Mouse (Mus musculus) midbrain, embryonic 10.5 days (tissue): ENCODE measurements around the gene Inpp5f. TPM values are rescaled to one million over a fixed set of nuclear protein-coding genes. Genes with fewer than 3 reads are reported as not detected.
"Not testable (repeated sequence)": the region's sequence is repeated elsewhere in the genome, so short reads cannot be mapped to it uniquely, and the experiment has no call there.

Experiments
- DNase-seq: peaks from one replicate; pipeline ENCODE4 v3.0.0-alpha.2; 2017; ENCODE audit warnings: low spot score
- H3K27ac ChIP-seq: fragments of 300-500 bp; sonication (generic); replicated peaks from 2 replicates; pipeline ENCODE4 v1.5.1; 2016; ENCODE audit warnings: mild to moderate bottlenecking
- H3K27me3 ChIP-seq: fragments of 300-500 bp; sonication (generic); 2 replicates; pipeline ENCODE4 v1.6.1; 2016; ENCODE audit warnings: low read depth, mild to moderate bottlenecking; ENCODE audit not compliant: poor library complexity, severe bottlenecking
- H3K36me3 ChIP-seq: fragments of 300-500 bp; sonication (generic); 2 replicates; pipeline ENCODE4 v1.6.1; 2016; ENCODE audit warnings: mild to moderate bottlenecking, moderate library complexity
- H3K4me1 ChIP-seq: fragments of 300-500 bp; sonication (generic); 2 replicates; pipeline ENCODE4 v1.6.1; 2016
- H3K4me3 ChIP-seq: fragments of 300-500 bp; sonication (generic); 2 replicates; pipeline ENCODE4 v1.5.1; 2016; ENCODE audit warnings: mild to moderate bottlenecking, moderate library complexity
- H3K9me3 ChIP-seq: fragments of 300-500 bp; sonication (generic); replicated peaks from 2 replicates; pipeline ENCODE4 v1.6.1; 2016; ENCODE audit warnings: mild to moderate bottlenecking
- WGBS: fragments of 180-500 bp; shearing (Covaris S2); methylation state at CpG from one replicate; pipeline ENCODE4 v1.1.7; 2016; 5-methylcytosine and 5-hydroxymethylcytosine counted together
- polyA plus RNA-seq: library from polyadenylated mRNA; unstranded; fragments of >200 nt; fragmentation: Nextera tagmentation; extraction: Ambion mirVana; gene quantifications from 2 replicates; pipeline ENCODE4 v1.2.1, GENCODE M21; 2016

Inpp5f gene
- 45.2 and 70.8 TPM in 2 replicates for polyA plus RNA-seq

DNA sequence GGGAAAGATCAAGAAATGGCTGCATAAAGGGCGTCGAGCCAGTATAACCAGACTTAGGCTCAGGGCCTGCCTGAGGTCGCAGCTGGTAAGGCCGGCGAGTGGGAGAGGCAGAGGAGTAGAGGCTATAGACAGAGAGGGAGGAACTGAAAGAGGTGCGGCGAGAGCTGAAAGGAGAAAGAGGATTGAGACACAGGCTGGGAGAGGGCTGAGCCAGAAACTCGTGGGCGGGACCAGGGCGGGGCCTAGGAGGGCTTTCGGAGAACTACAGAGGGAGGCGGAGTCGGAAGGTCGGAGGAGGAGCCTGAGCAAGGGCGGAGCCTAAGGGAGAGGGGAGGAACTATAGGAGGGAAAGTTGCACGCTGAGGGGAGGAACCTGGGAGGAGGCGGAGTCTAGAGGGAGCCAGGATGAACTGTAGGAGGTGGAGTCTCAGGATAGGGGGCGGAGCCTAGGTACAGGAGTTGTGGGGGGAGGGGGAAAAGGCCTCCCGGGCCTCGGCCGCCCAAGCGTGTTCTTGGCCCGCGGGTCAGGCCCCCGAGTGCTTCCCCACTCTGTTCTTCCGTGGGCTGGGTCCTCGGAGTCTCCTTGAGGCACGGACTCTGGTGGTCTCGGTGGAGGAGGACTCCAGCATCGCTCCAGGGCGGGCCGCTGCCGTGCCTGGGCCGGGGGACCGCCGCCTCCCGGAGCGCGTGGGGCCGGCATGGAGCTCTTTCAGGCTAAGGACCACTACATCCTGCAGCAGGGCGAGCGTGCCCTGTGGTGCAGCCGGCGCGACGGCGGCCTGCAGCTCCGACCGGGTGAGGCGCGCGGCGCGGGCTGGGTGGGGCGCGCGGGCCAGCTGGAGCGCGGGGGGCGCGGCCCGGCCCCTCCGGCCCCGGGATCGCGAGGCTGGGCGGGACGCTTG lies at the start of gene Inpp5f:
TSS of gene Inpp5f (plus strand) at position 432 of the 902 bp plus-strand sequence.
- H3K27ac ChIP-seq, result peak within 1 kb of the TSS; percentile 94
- WGBS, result 2% methylated on average over 68 of the region's 68 CpGs
- H3K9me3 ChIP-seq, result no peaks in the 10 kb centered on the region
- peaks cover 26% of the 10 kb centered on the region for H3K4me1 ChIP-seq
- peak; percentile 98 for DNase-seq
- peaks cover 9% of the 10 kb centered on the region for H3K27me3 ChIP-seq
- H3K4me3 ChIP-seq, result peak within 1 kb of the TSS; percentile 89
- H3K36me3 ChIP-seq, result no peaks in the 10 kb centered on the region

DNA sequence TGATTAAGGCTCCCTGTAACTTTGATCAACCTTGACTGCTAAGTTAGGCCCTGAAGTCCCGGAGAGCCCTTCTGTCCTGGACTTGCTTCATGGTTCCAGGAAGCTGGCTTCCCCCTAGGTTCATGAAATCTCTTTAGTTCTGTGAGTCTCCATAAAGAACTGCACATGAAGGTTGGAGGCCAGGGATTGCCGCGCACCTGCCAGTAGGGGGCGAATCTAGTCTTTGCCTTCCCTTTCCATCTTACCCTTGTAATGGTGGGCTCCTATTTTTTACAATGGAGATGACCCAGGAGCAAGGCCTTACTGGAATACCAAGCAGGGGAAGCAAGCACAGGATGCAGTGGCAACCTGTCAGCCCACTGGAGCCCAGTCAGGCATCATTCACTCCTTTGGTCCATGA lies 47.8 kb upstream of the Inpp5f start:
- Histone ChIP-seq H3K27ac (no peak overlapping the region), H3K4me1 (no peaks in the 10 kb centered on the region; the same call in 1 of the 2 replicates), H3K4me3 (no peak overlapping the region), H3K9me3 (no peaks in the 10 kb centered on the region), H3K27me3 (no peaks in the 10 kb centered on the region), H3K36me3 (no peaks in the 10 kb centered on the region)
- 49% methylated on average over 4 of the region's 4 CpGs for WGBS
- peak; percentile 33 for DNase-seq

DNA sequence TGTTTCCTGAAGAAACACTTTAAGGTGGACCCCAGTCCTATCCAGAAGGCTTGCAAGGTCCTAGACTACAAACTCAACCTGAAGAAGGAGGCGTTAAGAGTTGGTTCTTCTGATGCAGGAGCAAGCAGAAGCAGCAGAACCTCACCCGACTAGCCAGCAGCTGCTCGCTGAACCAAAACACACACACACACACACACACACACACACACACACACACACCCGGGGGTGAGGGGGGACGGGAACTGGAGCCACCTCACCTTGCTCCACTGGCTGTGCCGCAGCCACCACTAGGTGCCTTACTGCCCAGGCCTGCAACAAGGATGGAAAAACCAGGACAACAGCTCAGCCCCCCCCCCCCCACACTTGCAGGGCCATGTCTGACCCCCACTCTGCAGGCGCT lies 44.8 kb upstream of the Inpp5f start:
- H3K4me3 ChIP-seq, result no peak overlapping the region
- H3K4me1 ChIP-seq, result no peaks in the 10 kb centered on the region; the same call in 1 of the 2 replicates
- no peak for DNase-seq
- H3K9me3 ChIP-seq, result no peaks in the 10 kb centered on the region
- no peaks in the 10 kb centered on the region for H3K27me3 ChIP-seq
- H3K27ac ChIP-seq, result no peak overlapping the region
- H3K36me3 ChIP-seq, result no peaks in the 10 kb centered on the region
- WGBS, result 85% methylated on average over 7 of the region's 7 CpGs

DNA sequence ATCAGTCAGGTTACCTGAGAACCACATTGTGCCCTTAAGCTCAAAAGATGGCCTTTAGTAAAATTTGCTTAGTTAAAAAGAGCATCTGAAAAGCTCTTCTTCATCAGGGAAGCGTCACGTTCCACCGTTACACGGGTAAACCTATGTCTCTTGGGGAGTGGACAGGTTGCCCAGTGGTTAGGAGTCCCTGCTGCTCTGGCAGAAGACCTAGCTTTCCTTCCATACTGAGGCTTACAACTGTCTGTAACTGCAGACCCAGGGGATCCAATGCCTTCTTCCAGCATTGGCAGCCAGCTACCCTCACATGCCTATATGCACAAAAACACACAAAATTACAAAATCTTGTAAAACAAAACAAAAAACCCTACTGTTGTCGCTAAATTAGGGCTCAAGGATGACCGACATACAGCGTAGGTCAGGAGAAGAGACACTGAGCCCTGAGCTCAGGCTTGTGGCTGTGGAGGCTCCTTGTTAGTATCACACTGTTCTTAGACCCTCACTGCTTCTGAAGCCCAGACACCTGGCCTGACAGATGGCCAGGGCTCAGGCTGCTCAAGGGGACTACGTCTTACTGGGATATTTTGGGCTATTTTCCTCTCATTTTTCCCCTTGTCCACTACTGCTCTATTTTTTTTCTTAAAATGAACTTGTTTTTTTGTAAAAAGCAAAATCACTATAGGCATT lies 43.4 kb upstream of the Inpp5f start:
- Histone ChIP-seq H3K9me3 (no peaks in the 10 kb centered on the region), H3K4me1 (no peaks in the 10 kb centered on the region; the same call in 1 of the 2 replicates), H3K27ac (no peak overlapping the region), H3K27me3 (no peaks in the 10 kb centered on the region), H3K4me3 (no peak overlapping the region), H3K36me3 (no peaks in the 10 kb centered on the region)
- WGBS, result 91% methylated on average over 8 of the region's 8 CpGs
- no peak for DNase-seq

DNA sequence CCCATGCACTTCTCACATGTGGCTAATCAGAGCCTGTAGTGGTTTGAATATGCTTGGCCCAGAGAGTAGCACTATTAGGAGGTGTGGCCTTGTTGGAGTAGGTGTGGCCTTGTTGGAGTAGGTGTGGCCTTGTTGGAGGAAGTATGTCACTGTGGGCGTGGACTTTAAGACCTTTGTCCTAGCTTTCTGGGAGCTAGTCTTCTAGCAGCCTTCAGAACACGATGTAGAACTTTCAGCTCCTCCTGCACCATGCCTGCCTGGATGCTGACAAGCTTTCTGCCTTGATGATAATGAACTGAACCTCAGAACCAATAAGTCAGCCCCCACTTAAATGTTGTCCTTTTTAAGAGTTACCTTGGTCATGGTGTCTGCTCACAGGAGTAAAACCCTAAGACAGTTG lies 41.7 kb upstream of the Inpp5f start:
- not testable (repeated sequence) for H3K36me3 ChIP-seq, H3K4me1 ChIP-seq, DNase-seq, H3K4me3 ChIP-seq, H3K27me3 ChIP-seq, H3K9me3 ChIP-seq, H3K27ac ChIP-seq
- 92% methylated on average over 2 of the region's 2 CpGs for WGBS

DNA sequence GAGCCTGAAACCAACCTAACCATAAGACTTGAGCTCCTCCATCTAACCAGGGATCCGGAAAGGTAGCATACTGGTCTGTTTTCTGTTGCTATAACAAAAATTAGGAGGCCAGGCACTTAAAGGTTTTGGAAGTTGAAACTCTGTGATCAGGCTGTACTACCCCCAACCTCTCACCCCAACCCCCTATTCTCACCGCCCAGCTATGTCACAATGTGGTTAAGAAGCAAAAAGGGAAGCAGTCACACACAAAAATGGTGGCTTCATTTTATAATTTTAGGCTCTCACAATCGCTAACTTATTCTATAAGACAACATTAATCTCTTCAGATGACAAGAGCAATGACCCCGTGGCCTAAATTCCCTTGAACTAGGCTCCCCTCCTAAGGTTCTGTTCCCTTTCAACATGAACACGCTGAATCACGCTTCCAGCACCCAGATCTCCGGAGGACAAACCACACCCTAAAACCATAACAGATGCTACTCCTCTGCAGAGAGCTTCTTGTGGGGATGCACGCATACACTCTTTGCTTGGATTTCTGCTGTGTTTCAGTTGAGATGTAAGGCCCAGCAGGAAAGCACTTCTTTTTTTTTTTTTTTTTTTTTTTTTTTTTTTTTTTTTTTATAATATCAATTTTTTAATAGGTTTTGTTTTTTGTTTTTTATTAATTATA lies 41.0 kb upstream of the Inpp5f start:
- Histone ChIP-seq H3K27me3 (no peaks in the 10 kb centered on the region), H3K4me3 (no peak overlapping the region), H3K9me3 (no peaks in the 10 kb centered on the region), H3K27ac (no peak overlapping the region), H3K4me1 (peaks cover 6% of the 10 kb centered on the region; the same call in 1 of the 2 replicates), H3K36me3 (no peaks in the 10 kb centered on the region)
- 93% methylated on average over 8 of the region's 8 CpGs for WGBS
- DNase-seq, result no peak

GRCm38 (mm10) chr7:128570657-128571056 lies 40.5 kb upstream of the Inpp5f start:
- not testable (repeated sequence) for H3K27ac ChIP-seq, H3K36me3 ChIP-seq, H3K4me3 ChIP-seq, H3K27me3 ChIP-seq, H3K4me1 ChIP-seq, H3K9me3 ChIP-seq, DNase-seq
- 90% methylated on average over 7 of the region's 7 CpGs for WGBS

DNA sequence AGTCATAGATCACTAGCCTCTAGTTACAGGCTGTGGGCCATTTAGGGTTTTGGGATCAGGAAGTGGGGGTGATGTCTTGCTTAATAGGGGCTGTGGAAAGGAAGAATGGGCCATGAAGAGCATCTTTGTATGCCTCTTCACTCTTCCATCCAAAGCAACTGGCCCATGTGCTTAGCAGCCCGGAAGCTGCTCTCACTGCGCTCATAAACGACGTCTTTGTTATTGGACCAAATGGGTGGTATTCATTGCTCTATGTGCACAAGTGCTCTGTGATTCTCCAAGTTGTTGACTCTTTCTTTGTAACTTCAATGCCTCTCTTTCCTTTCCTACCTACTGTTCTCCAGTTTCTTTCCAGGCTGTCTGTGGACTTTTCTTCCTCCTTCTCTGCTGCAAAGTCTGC lies 39.1 kb upstream of the Inpp5f start:
- H3K27me3 ChIP-seq, result no peaks in the 10 kb centered on the region
- no peaks in the 10 kb centered on the region for H3K9me3 ChIP-seq
- H3K4me1 ChIP-seq, result 0 out of 2 replicates have a peak, but pooled peaks cover 6% of the 10 kb centered on the region
- no peak overlapping the region for H3K4me3 ChIP-seq
- 81% methylated on average over 4 of the region's 4 CpGs for WGBS
- H3K27ac ChIP-seq, result no peak overlapping the region
- DNase-seq, result no peak
- H3K36me3 ChIP-seq, result no peaks in the 10 kb centered on the region

- DNase-seq, result no peak
- Histone ChIP-seq H3K27ac (no peak overlapping the region), H3K9me3 (no peaks in the 10 kb centered on the region), H3K4me1 (0 out of 2 replicates have a peak, but pooled peaks cover 6% of the 10 kb centered on the region), H3K36me3 (no peaks in the 10 kb centered on the region), H3K4me3 (no peak overlapping the region), H3K27me3 (no peaks in the 10 kb centered on the region)
- 93% methylated on average over 5 of the region's 5 CpGs for WGBS
Measured at GRCm38 (mm10) chr7:128575211-128575610, 35.9 kb upstream of the Inpp5f start.

DNA sequence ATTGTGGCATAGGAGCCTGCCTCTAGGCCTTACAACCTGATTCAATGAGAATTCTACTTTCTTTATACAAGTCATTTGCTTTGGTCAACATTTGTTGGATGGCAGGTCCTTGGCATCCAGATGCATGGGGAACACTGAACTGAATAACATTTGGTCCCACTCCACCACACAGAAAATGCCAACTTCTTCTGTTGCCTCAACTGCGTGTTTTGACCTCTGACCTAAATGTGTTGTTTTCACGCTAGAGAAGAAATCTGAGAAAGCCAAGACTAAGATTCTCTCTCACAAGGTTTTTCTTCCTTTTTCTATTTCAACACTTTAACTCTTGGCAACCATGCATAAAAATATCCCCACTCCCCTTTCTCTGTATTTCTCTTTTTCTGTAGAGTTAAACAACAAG lies 35.3 kb upstream of the Inpp5f start:
- WGBS, result 80% methylated on average over 2 of the region's 2 CpGs
- H3K36me3 ChIP-seq, result no peaks in the 10 kb centered on the region

GRCm38 (mm10) chr7:128577607-128578006 lies 33.5 kb upstream of the Inpp5f start:
- H3K27me3 ChIP-seq, result no peaks in the 10 kb centered on the region
- H3K4me1 ChIP-seq, result peaks cover 9% of the 10 kb centered on the region; the same call in 1 of the 2 replicates
- no peak for DNase-seq
- 88% methylated on average over 1 of the region's 1 CpGs for WGBS
- H3K9me3 ChIP-seq, result no peaks in the 10 kb centered on the region
- H3K36me3 ChIP-seq, result no peaks in the 10 kb centered on the region
- H3K27ac ChIP-seq, result no peak overlapping the region
- H3K4me3 ChIP-seq, result no peak overlapping the region

More for the DNA sequence above, 35.3 kb upstream of the Inpp5f start:
- H3K27me3 ChIP-seq, result no peaks in the 10 kb centered on the region
- no peak for DNase-seq
- 0 out of 2 replicates have a peak, but pooled peaks cover 6% of the 10 kb centered on the region for H3K4me1 ChIP-seq
- H3K4me3 ChIP-seq, result no peak overlapping the region
- no peaks in the 10 kb centered on the region for H3K9me3 ChIP-seq
- H3K27ac ChIP-seq, result no peak overlapping the region

DNA sequence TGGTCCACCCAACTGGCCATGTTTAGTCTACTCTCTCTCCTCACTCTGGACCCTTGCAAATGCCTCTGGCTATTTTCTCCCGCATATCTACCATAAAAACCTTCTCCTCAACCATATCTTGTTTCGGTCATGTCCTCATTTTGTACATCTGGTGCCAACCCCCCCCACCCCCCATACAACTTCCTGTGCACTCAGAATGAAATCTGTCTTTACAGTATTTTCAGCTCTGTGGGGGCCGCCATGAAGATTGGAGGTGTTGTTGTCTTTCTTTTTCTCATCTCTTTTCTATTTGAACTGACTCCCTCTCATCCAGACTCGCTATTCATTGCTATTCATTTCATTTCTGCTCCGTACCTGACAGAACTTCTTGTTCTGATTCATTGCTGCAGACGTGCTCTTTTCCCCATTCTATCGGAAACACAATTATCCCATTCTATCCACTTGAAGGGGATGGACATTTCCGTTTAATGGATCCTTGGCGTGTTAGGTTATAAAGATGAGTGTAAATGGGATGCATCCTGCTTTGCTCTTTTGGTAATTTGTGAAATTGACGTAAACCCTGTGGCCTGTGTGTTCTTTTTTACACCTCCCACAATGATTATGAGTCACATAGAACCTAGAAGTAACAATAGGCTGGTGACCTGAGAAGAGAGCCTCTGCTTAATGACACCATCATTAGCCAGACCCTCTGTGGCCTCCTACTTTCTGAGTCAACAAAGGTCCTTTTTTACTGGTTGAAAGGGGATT lies 32.8 kb upstream of the Inpp5f start:
- Histone ChIP-seq H3K4me3 (no peak overlapping the region), H3K27me3 (no peaks in the 10 kb centered on the region), H3K36me3 (no peaks in the 10 kb centered on the region), H3K4me1 (peaks cover 9% of the 10 kb centered on the region; the same call in 1 of the 2 replicates), H3K27ac (no peak overlapping the region), H3K9me3 (no peaks in the 10 kb centered on the region)
- no peak for DNase-seq
- WGBS, result 85% methylated on average over 10 of the region's 10 CpGs
